Mouse (Mus musculus) WW6 (cell line): ENCODE measurements around the gene H2-T22.
"Not testable (repeated sequence)": the region's sequence is repeated elsewhere in the genome, so short reads cannot be mapped to it uniquely, and the experiment has no call there.

ENCODE experiments used
- DNase-seq: peaks from one replicate; pipeline ENCODE4 v3.0.0-alpha.2; 2013; ENCODE audit warnings: low read depth, low spot score

The H2-T22 gene

DNA sequence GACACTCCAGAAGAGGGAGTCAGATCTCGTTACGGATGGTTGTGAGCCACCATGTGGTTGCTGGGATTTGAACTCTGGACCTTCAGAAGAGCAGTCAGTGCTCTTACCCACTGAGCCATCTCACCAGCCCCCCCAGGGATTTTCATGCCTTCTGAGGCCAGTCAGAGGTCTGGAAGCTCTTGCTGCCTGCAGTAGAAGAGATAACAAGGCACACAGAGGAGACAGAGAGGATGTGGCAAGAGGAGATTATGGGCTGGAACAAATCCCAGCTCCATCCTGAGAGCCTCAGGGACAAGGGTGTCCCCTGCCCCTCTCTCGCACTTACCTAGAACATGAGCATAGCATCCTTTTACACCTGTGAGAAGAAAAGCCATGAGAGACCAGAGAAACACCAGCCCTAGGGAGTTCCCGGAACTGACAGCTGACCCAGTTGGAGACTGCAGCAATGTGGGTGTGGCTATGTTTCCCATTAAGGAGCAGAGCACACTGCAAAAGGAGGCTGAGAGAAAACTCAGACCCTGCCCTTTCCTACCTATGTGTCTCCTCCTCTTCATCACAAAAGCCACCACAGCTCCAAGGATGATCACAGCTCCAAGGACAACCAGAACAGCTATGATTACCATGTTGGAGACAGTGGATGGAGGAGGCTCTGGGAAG lies 12.4 kb downstream of the H2-T22 start:
- DNase-seq: not testable (repeated sequence)

DNA sequence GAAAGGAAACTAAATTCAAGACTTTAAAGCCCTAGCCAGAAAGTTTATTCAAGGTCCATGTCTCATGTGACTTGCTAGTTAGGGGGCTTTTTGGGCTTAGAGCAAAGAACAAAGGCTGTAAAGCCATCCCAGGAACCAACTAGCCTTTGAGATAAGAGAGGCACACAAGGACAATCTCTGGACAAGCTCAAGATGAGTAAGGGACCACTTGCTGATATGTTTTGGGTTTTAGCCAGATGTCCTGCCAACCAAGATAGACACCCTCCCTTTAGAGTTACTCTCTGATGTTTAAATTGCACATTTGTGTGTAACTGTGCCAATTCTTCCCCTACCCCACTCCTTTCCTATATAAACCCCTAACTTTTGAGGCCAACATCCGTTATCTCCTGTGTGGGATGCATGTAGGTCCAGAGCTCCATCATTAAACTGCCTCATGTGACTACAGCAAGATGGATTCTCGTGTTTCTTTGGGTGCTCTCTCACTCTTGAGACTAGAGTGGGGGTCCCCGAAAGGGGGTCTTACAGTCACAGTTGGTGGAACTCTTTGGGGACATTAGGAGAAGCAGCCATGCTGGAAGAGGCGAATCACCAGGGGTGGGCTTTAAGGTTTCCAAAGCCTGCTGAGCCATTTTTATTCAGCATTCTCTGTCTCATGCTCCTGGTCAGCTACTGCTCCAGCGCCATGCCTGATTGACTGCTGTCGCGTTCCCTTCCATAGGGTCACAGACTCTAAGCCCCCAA lies 13.5 kb downstream of the H2-T22 start:
- no peak for DNase-seq

DNA sequence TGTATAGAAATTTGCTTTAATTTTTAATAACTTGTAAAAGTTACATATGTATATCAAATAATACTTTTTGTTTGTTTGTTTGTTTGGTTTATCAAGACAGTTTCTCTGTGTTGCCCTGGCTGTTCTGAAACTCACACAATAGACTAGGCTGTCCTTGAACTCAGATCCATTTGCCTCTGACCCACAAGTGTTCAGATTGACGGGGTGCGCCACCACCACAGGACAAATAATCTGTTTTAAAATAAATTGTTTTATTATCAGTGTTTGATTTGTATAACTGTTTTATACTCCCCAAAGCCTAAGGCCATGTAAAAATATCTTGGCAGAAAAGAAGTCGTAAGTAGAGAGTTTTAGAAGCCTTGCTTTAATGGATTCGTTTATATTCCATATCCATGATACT lies 14.9 kb downstream of the H2-T22 start:
- no peak for DNase-seq

DNA sequence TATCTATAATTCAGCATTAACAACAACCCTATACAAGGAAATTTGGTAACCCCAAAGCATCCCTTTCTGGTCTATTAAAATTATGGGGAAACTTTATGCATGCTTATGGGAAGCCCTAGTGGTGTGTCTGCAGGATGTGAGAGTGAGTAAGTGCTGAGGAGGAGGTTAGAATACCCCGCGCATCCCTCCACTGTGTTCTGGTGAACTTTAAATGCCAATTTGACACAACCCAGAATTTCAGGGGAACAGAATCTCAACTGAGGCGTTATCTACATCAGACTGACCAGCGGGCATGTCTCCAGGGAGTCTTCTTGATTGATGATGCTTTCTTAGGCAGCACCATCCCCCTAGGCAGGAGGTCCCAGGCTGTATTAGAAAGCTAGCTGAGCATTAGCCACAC lies 16.6 kb downstream of the H2-T22 start:
- DNase-seq: no peak

GRCm38 (mm10) chr17:36025197-36025596 lies 17.4 kb downstream of the H2-T22 start:
- DNase-seq: no peak

DNA sequence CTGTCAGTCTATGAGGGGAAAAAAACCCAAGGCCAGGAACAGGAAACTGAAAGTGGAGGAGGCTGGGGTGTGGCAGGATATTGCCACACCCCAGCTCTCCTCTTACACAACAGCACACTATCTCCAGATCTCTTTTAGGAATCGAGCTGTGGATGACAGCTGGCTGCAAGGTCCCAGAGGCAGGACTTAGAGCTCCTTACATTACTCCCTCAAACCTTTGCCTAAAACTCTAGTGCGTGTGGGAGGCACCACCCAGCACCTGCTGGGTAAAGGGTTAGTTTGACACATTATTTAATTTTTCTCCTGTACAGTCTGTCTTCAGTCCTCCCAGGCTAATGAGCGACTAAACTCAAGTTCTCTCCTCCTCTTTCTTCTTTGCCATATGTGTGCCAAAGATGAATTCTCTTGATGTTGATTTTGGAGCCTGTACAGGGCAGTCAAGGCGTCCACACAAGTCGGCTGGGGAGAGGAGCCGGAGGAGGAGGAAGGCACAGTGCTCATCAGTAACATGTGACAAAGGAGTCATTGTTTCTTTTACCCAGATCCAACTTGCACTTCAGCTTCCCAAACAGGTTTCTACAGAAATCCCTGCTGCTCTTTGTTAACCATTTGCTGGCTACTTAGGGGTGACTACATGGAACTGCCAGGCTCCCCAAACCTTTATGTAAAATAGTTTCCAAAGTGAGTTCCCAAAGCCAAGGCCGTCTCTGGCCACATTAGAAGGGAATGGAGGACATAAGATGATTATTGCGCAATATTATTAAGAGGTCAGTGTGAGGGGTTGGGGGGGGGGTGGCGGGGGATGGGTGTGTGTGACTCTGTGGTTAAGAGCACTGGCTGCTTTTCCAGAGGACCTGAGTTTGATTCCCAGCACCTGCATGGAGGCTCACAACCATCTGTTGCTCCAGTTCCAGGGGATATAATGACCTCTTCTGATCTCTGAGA lies 18.6 kb downstream of the H2-T22 start:
- no peak for DNase-seq

- DNase-seq: no peak
Measured at GRCm38 (mm10) chr17:36022922-36023321, 19.6 kb downstream of the H2-T22 start.

- no peak for DNase-seq
Measured at GRCm38 (mm10) chr17:36022098-36022497, 20.4 kb downstream of the H2-T22 start.

GRCm38 (mm10) chr17:36021309-36021708 lies 21.2 kb downstream of the H2-T22 start:
- no peak for DNase-seq

DNA sequence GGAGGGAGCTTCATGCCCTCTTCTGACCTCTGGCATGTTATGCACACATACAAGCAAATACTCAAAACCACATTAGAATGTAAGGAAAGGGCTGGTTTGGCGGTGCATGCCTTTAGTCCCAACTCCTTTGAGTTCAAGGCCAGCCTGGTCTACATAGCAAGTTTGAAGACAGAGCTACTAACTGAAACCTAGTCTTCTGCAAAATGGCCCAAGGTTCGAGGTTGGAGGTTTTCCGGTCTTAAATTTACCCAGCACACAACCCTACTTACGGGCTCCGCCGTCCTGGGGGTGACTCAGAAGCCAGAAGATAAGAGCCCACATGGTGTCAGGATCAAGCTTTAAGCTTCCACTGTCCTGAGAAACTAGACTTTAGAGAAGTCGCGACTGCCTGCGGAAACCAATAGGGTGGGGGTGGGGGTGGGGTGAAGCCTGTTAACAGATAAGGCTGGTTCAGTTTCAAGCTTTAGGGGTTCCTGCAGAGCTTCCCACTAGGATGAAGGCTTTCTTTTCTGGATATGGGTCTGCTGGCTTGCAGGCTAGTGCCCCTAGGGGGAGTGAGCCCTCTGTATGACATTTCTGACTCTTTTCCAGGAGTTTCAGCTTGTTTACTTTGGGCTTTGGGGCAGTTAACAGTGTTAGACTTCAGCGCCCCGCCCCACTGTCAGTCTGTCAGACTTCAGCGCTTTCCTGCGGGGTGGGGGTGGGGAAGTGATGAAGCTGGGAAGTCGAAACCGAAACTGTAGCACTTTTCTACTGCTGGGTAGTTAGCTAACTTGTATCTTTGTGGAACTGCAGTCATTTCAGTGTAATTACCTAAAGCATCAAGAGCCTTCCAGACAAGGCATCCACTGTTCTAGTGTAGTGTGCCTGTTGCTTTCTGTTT lies 22.1 kb downstream of the H2-T22 start, which contains the start of gene H2-T24:
TSS of gene H2-T24 (minus strand) at position 370 of the 883 bp plus-strand sequence.
- DNase-seq: no peak

GRCm38 (mm10) chr17:36019519-36019918 lies 23.0 kb downstream of the H2-T22 start:
- DNase-seq: no peak

- DNase-seq: no peak
Measured at GRCm38 (mm10) chr17:36018979-36019378, 23.6 kb downstream of the H2-T22 start.

- no peak for DNase-seq
Measured at GRCm38 (mm10) chr17:36017046-36017445, 25.5 kb downstream of the H2-T22 start.

GRCm38 (mm10) chr17:36014977-36015376 lies 27.6 kb downstream of the H2-T22 start:
- no peak for DNase-seq

DNA sequence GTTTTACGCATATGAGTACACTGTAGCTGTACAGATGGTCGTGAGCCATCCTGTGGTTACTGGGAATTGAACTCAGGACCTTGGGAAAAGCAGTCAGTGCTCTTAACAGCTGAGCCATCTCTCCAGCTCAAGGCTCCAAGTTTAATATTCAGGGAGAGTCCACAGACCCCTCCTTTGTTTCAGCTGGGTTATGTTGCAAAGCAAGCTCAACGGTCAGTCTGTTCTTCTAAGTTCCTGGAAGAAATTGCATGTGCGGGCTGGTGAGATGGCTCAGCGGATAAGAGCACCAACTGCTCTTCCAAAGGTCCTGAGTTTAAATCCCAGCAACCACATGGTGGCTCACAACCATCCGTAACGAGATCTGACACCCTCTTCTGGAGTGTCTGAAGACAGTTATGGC lies 38.1 kb downstream of the H2-T22 start:
- not testable (repeated sequence) for DNase-seq

GRCm38 (mm10) chr17:36003331-36003730 lies 39.2 kb downstream of the H2-T22 start:
- DNase-seq: no peak

DNA sequence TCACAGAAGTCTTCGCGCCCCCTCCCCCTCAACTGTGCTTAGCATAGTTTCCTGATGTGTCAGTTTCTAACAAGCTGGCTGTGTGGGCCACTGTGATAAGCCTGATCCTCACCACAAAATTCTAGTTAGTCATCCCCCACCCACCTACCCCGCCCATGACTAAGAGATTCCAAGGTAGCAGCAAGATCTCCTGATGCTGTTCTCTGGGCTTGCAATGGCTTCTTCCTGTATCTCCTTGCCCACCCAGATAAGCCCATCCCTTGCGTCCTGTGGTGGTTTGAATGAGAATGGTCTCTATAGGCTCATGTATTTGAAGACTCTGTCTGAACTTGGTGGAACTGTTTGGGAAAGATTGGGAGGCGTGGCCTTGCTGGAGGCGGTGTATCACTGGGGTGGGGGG lies 40.6 kb downstream of the H2-T22 start:
- no peak for DNase-seq

- DNase-seq: no peak
Measured at GRCm38 (mm10) chr17:36001121-36001897, 41.2 kb downstream of the H2-T22 start.

DNA sequence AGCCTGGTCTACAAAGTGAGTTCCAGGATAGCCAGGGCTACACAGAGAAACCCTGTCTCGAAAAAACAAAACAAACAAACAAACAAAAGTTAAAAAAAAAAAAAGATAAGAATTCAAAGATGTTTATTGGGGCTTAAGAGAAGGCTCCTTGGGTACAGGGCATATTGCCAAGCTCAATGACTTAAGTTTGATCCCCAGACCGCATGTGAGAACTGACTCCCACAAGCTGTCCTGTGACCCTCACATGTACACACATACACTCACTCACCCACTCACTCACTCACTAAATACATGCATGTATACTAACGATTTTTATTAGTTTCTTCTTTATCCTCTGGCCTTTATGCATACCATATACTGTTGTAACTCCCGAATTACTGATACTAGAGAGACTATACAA lies 42.2 kb downstream of the H2-T22 start:
- no peak for DNase-seq

DNA sequence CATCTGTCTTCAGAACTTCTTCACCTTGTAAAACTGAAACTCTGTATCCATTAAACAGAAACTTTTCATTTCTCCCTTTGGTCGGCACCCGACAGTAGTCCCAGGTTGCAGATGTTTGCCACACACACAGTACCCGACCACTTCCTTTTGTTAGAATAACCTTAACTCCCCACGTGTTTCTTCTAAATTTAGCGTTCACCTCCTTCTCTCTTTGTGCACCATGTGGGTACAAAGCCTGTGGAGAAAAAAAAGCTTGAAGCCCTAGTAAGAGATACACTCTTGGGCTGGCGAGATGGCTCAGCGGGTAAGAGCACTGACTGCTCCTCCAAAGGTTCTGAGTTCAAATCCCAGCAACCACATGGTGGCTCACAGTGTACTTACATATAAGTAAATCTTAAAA lies 43.2 kb downstream of the H2-T22 start:
- DNase-seq: no peak
